Mouse (Mus musculus): Measurements from ENCODE around the gene Kars.

The Kars gene

GRCm38 (mm10) chr8:111984511-111984910, 26.6 kb downstream of the Kars start:
- in situ Hi-C loops (cut with MboI; ENCODE audit: low sequenced_read_pairs) = no loop called here

GRCm38 (mm10) chr8:111982116-111982515, 29.0 kb downstream of the Kars start:
- in situ Hi-C loops (cut with MboI; ENCODE audit: low sequenced_read_pairs) = no loop called here

GRCm38 (mm10) chr8:111978147-111978546, 33.0 kb downstream of the Kars start:
- in situ Hi-C loops (cut with MboI; ENCODE audit: low sequenced_read_pairs) = no loop called here

- in situ Hi-C loops (cut with MboI; ENCODE audit: low sequenced_read_pairs) = no loop called here
Observed at GRCm38 (mm10) chr8:111976326-111976725, 34.8 kb downstream of the Kars start.

- in situ Hi-C loops (cut with MboI; ENCODE audit: low sequenced_read_pairs) = no loop called here
Observed at GRCm38 (mm10) chr8:111975706-111976105, 35.4 kb downstream of the Kars start.

- in situ Hi-C loops (cut with MboI; ENCODE audit: low sequenced_read_pairs) = no loop called here
Observed at GRCm38 (mm10) chr8:111974138-111974537, 37.0 kb downstream of the Kars start.

- in situ Hi-C loops (cut with MboI; ENCODE audit: low sequenced_read_pairs) = no loop called here
Observed at GRCm38 (mm10) chr8:111968991-111969390, 42.1 kb downstream of the Kars start.

GRCm38 (mm10) chr8:111968541-111968940, 42.6 kb downstream of the Kars start:
- in situ Hi-C loops (cut with MboI; ENCODE audit: low sequenced_read_pairs) = no loop called here

GRCm38 (mm10) chr8:111967246-111967870, 43.8 kb downstream of the Kars start:
- in situ Hi-C loops (cut with MboI; ENCODE audit: low sequenced_read_pairs) = no loop called here

- in situ Hi-C loops (cut with MboI; ENCODE audit: low sequenced_read_pairs) = no loop called here
Observed at GRCm38 (mm10) chr8:111964849-111965561, 46.1 kb downstream of the Kars start.

GRCm38 (mm10) chr8:111964351-111964750, 46.8 kb downstream of the Kars start:
- in situ Hi-C loops (cut with MboI; ENCODE audit: low sequenced_read_pairs) = no loop called here

GRCm38 (mm10) chr8:111963546-111963945, 47.6 kb downstream of the Kars start:
- in situ Hi-C loops (cut with MboI; ENCODE audit: low sequenced_read_pairs) = no loop called here

- in situ Hi-C loops (cut with MboI; ENCODE audit: low sequenced_read_pairs) = no loop called here
Observed at GRCm38 (mm10) chr8:111963091-111963490, 48.0 kb downstream of the Kars start.

- in situ Hi-C loops (cut with MboI; ENCODE audit: low sequenced_read_pairs) = no loop called here
Observed at GRCm38 (mm10) chr8:111962589-111962988, 48.5 kb downstream of the Kars start.

- in situ Hi-C loops (cut with MboI; ENCODE audit: low sequenced_read_pairs) = no loop called here
Observed at GRCm38 (mm10) chr8:111961330-111961729, 49.8 kb downstream of the Kars start.

- in situ Hi-C loops (cut with MboI; ENCODE audit: low sequenced_read_pairs) = no loop called here
Observed at GRCm38 (mm10) chr8:111960591-111961321, 50.4 kb downstream of the Kars start.

- in situ Hi-C loops (cut with MboI; ENCODE audit: low sequenced_read_pairs) = no loop called here
Observed at GRCm38 (mm10) chr8:111957231-111957630, 53.9 kb downstream of the Kars start.

GRCm38 (mm10) chr8:111955879-111956278, 55.2 kb downstream of the Kars start:
- in situ Hi-C loops (cut with MboI; ENCODE audit: low sequenced_read_pairs) = no loop called here

- in situ Hi-C loops (cut with MboI; ENCODE audit: low sequenced_read_pairs) = no loop called here
Observed at GRCm38 (mm10) chr8:111954844-111955594, 56.1 kb downstream of the Kars start.

GRCm38 (mm10) chr8:111951936-111952335, 59.2 kb downstream of the Kars start:
- in situ Hi-C loops (cut with MboI; ENCODE audit: low sequenced_read_pairs) = no loop called here

GRCm38 (mm10) chr8:111951317-111951716, 59.8 kb downstream of the Kars start:
- in situ Hi-C loops (cut with MboI; ENCODE audit: low sequenced_read_pairs) = no loop called here

Data from CH12F3 (cell line).